8 mouse cellular contexts compared by ENCODE assay signal in the genomic region with DNA sequence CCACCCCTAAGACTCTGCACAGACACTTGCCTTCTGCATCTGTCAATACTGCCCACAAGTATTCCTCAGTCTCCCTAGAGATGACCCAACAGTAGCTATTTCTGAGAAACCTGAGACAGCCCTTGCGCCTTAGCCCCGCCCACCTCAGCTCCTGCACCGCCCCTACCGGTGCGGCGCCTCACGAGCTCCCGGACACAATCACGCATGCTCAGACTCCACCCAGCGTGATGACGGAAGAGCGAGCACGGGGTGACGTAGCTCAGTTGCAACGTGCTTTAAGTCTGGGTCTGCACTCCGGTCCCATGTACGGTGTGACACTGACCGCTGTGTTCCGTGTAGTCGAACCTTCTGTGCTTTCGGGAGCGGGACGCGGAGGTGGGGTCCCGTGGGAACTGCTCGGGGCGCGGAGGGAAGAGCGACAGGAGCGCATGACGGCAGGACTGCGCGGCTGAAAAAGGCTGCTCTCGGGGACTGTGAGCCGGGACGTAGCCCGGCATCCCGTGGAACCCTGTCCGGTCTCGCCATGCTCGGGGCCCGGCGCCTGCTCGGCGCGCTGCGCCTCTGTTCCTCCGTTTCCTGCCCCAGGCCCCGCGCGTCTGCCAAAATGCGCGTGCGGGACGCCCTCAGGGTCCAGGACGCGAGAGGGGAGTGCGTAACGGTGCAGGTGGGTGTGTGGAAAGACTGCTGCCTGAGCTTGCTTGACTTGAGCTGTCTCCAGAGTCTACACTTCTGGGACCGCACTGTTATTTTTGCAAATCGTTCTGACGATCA. TPM values are rescaled to one million over a fixed set of nuclear protein-coding genes. Genes with fewer than 3 reads are reported as not detected.
DNase-seq lines count a peak whose midpoint lies in the region; ATAC-seq and TF ChIP-seq lines count a peak whose summit lies in the region.

A gene (plus strand): TSS at position 225 of the 771 bp plus-strand sequence.

- no peak for TF ChIP-seq CTCF in G1E (IDR thresholded peaks at IDR 0.05; ENCODE audit: low read depth, low read length)
- peak; percentile 63 for TF ChIP-seq CTCF in layer of hippocampus, adult 2 months (conservative IDR thresholded peaks at IDR 0.05)
- peak; percentile 70 for TF ChIP-seq CTCF in lung, embryonic 14.5 days (IDR thresholded peaks at IDR 0.05; ENCODE audit: low read depth)
- 0 out of 2 replicates have a peak, but pooled peaks have one; percentile 20 for TF ChIP-seq CTCF in olfactory bulb, adult 2 months (IDR thresholded peaks at IDR 0.05; ENCODE audit: insufficient read depth, low read depth, low read length)
- TF ChIP-seq CTCF in thymus, adult 2 months (IDR thresholded peaks at IDR 0.05; ENCODE audit: borderline replicate concordance, control insufficient read depth, extremely low read depth, insufficient read depth, low read length, poor library complexity): peak; percentile 63; the same call in 1 of the 2 replicates

- peak; percentile 85 for TF ChIP-seq POLR2A in olfactory bulb, adult 2 months (IDR thresholded peaks at IDR 0.05; ENCODE audit: insufficient read depth, low read depth, low read length)
- TF ChIP-seq POLR2A in thymus, adult 2 months (IDR thresholded peaks at IDR 0.05; ENCODE audit: control insufficient read depth, extremely low read depth, insufficient read depth, low read length, poor library complexity): peak; percentile 78

- H3K9me3 ChIP-seq in G1E (replicated peaks): peaks cover 9% of the 10 kb centered on the region
- H3K9me3 ChIP-seq in forebrain, embryonic 16.5 days (ENCODE audit: control insufficient read depth, low read length): no peaks in the 10 kb centered on the region
- no peaks in the 10 kb centered on the region for H3K9me3 ChIP-seq in lung, embryonic 14.5 days (ENCODE audit: low read depth, low read length)

- under 1% methylated on average over 62 of the region's 62 CpGs for WGBS in forebrain, embryonic 16.5 days
- under 1% methylated on average over 62 of the region's 62 CpGs for WGBS in lung, embryonic 14.5 days
- WGBS in olfactory bulb, adult 2 months: 1% methylated on average over 62 of the region's 62 CpGs
- WGBS in thymus, adult 2 months: under 1% methylated on average over 62 of the region's 62 CpGs

- intact Hi-C loops in heart, postnatal 36 days (cut with DNase I): no loop called here

- H3K27me3 ChIP-seq in G1E (ENCODE audit: insufficient read depth, low read length): no peaks in the 10 kb centered on the region
- no peaks in the 10 kb centered on the region for H3K27me3 ChIP-seq in forebrain, embryonic 16.5 days (replicated peaks; ENCODE audit: control insufficient read depth, insufficient read depth, low read length)
- H3K27me3 ChIP-seq in lung, embryonic 14.5 days (ENCODE audit: insufficient read depth, low read length): no peaks in the 10 kb centered on the region
- H3K27me3 ChIP-seq in thymus, adult 2 months (ENCODE audit: control insufficient read depth, insufficient read depth, low read length): no peaks in the 10 kb centered on the region

- peak; percentile 81 for DNase-seq in G1E (ENCODE audit: low spot score)
- DNase-seq in cerebellum, adult 18-20 months: peak; percentile 92 to 93
- DNase-seq in heart, postnatal 36 days: peak; percentile 87 to 89
- DNase-seq in layer of hippocampus, adult 2 months (ENCODE audit: low spot score in 2 of 2): peak; percentile 88 to 92
- DNase-seq in lung, embryonic 14.5 days: peak; percentile 99
- DNase-seq in thymus, adult 2 months: peak; percentile 87

- peak within 1 kb of the TSS; percentile 61 for H3K4me2 ChIP-seq in forebrain, embryonic 16.5 days (ENCODE audit: low read length)
- H3K4me2 ChIP-seq in lung, embryonic 14.5 days: peak within 1 kb of the TSS; percentile 81

- H3K9ac ChIP-seq in forebrain, embryonic 16.5 days (replicated peaks; ENCODE audit: low read depth, low read length): peak within 1 kb of the TSS; percentile 80
- H3K9ac ChIP-seq in lung, embryonic 14.5 days: peak within 1 kb of the TSS; percentile 85

- peak; percentile 98 for ATAC-seq in G1E (ENCODE audit: extremely low read depth, insufficient number of reproducible peaks, low FRiP score, poor library complexity, severe bottlenecking)
- ATAC-seq in forebrain, embryonic 16.5 days: peak; percentile 100
- peak; percentile 100 for ATAC-seq in lung, embryonic 14.5 days (ENCODE audit: insufficient read depth)

- H3K4me3 ChIP-seq in G1E (ENCODE audit: low read depth, low read length): peak within 1 kb of the TSS; percentile 88
- peak within 1 kb of the TSS; percentile 68 for H3K4me3 ChIP-seq in forebrain, embryonic 16.5 days (replicated peaks; ENCODE audit: low read length)
- H3K4me3 ChIP-seq in layer of hippocampus, adult 2 months: peak within 1 kb of the TSS; percentile 76
- peak within 1 kb of the TSS; percentile 88 for H3K4me3 ChIP-seq in lung, embryonic 14.5 days (ENCODE audit: low read depth, low read length)
- peak within 1 kb of the TSS; percentile 82 for H3K4me3 ChIP-seq in olfactory bulb, adult 2 months (ENCODE audit: insufficient read depth, low read depth, low read length)
- H3K4me3 ChIP-seq in thymus, adult 2 months (ENCODE audit: control insufficient read depth, insufficient read depth, low read length): peak within 1 kb of the TSS; percentile 58

- peaks cover 28% of the 10 kb centered on the region for H3K36me3 ChIP-seq in G1E (replicated peaks)
- no peaks in the 10 kb centered on the region for H3K36me3 ChIP-seq in forebrain, embryonic 16.5 days (ENCODE audit: control insufficient read depth, insufficient read depth)
- no peaks in the 10 kb centered on the region for H3K36me3 ChIP-seq in lung, embryonic 14.5 days (ENCODE audit: insufficient read depth)
- H3K36me3 ChIP-seq in thymus, adult 2 months (ENCODE audit: control insufficient read depth, insufficient read depth, low read length): no peaks in the 10 kb centered on the region

- peaks cover 49% of the 10 kb centered on the region for H3K4me1 ChIP-seq in G1E (ENCODE audit: insufficient read depth, low read depth, low read length)
- peaks cover 9% of the 10 kb centered on the region for H3K4me1 ChIP-seq in forebrain, embryonic 16.5 days (replicated peaks; ENCODE audit: control insufficient read depth, insufficient read depth, low read length)
- peaks cover 9% of the 10 kb centered on the region for H3K4me1 ChIP-seq in lung, embryonic 14.5 days (ENCODE audit: insufficient read depth)
- no peaks in the 10 kb centered on the region for H3K4me1 ChIP-seq in olfactory bulb, adult 2 months (ENCODE audit: control insufficient read depth, insufficient read depth, low read length)
- H3K4me1 ChIP-seq in thymus, adult 2 months (replicated peaks; ENCODE audit: control insufficient read depth, insufficient read depth, low read length): no peaks in the 10 kb centered on the region

- peak within 1 kb of the TSS; percentile 77 for H3K27ac ChIP-seq in forebrain, embryonic 16.5 days (ENCODE audit: low read length)
- peak within 1 kb of the TSS; percentile 92 for H3K27ac ChIP-seq in layer of hippocampus, adult 2 months
- peak within 1 kb of the TSS; percentile 91 for H3K27ac ChIP-seq in lung, embryonic 14.5 days (ENCODE audit: low read depth)
- peak within 1 kb of the TSS; percentile 89 for H3K27ac ChIP-seq in olfactory bulb, adult 2 months (ENCODE audit: insufficient read depth, low read depth, low read length)
- peak within 1 kb of the TSS; percentile 10 for H3K27ac ChIP-seq in thymus, adult 2 months (ENCODE audit: control insufficient read depth, insufficient read depth, low read length)

RNA-seq across cellular contexts. Expression of the gene that starts here (rescaled TPM):
- total RNA-seq in G1E (2014; fragmentation: Nextera tagmentation) (44.9 and 45.6 TPM in 2 replicates), G1E (2017) (22.7 and 24.4 TPM in 2 replicates)
- polyA plus RNA-seq in G1E (2012): 9.8 and 12.6 TPM in 2 replicates
- 22.2 and 30.4 TPM in 2 replicates for polyA plus RNA-seq in forebrain, embryonic 16.5 days (2015; fragmentation: Nextera tagmentation; extraction: Ambion mirVana)
- 10 to 100 TPM; 16.4 to 18.7 TPM for total RNA-seq in heart, postnatal 36 days (2021)
- 10 to 100 TPM; 15.2 to 17.4 TPM for total RNA-seq in layer of hippocampus, adult 2 months (2021)
- polyA plus RNA-seq in lung, embryonic 14.5 days (2014; fragmentation: Nextera tagmentation; extraction: Ambion mirVana): 20.4 and 25.4 TPM in 2 replicates
- not detected in 2 replicates for polyA plus RNA-seq in olfactory bulb, adult 2 months (2012; ENCODE audit: insufficient read depth, insufficient read length, low replicate concordance, missing spikeins)
- 3.0 and 3.2 TPM in 2 replicates for polyA plus RNA-seq in thymus, adult 2 months (2012; rRNA removed)

Comparison
In these comparisons a context has a peak if more than half of its experiments do, and no peak if none do; other contexts are left out.
1. Peak in every context shown above with its lines: DNase-seq, ATAC-seq, H3K4me3 ChIP-seq and H3K27ac ChIP-seq.
2. H3K27ac ChIP-seq: peak in every context shown above with its lines; median percentile 92 in layer of hippocampus, adult 2 months; 91 in lung, embryonic 14.5 days; 89 in olfactory bulb, adult 2 months; 77 in forebrain, embryonic 16.5 days; 10 in thymus, adult 2 months.